Comparison of ENCODE assay signal across 10 mouse cellular contexts in genomic region chr9:103091039-103091883, GRCm38 (mm10). TPM values are rescaled to one million over a fixed set of nuclear protein-coding genes. Genes with fewer than 3 reads are reported as not detected.
A peak's percentile ranks its signal among the peaks of the same experiment; 100 is the strongest.
DNase-seq lines count a peak whose midpoint lies in the region; ATAC-seq and TF ChIP-seq lines count a peak whose summit lies in the region.
"Had no signal": no experiment of that assay in that cellular context is flagged by ENCODE, and none has a peak within 500 bp of the region (broad histone marks: within the 10 kb centered on the region; RNA-seq: fewer than 3 reads in every experiment).

No protein-coding gene starts in this region.

- peaks cover 8% of the 10 kb centered on the region; the same call in 1 of the 2 replicates for H3K4me1 ChIP-seq in limb, embryonic 13.5 days
- no peaks in the 10 kb centered on the region for H3K4me1 ChIP-seq in stomach, postnatal 0 days (replicated peaks; ENCODE audit: control insufficient read depth, insufficient read depth)

- no peak for TF ChIP-seq EP300 in stomach, postnatal 0 days (optimal IDR thresholded peaks at IDR 0.05)

- no peaks in the 10 kb centered on the region for H3K9me3 ChIP-seq in limb, embryonic 13.5 days
- no peaks in the 10 kb centered on the region for H3K9me3 ChIP-seq in stomach, postnatal 0 days (ENCODE audit: control insufficient read depth, low read length)
- H3K9me3 ChIP-seq: kidney, embryonic 15.5 days had no signal

- intact Hi-C loops in heart, postnatal 10 days (cut with DNase I), result loop anchor here (5.0 kb wide), 2 partner anchors 79 to 111 kb away; partner anchors contain the start of gene Srprb

- no peak for TF ChIP-seq CTCF in stomach, postnatal 0 days (IDR thresholded peaks at IDR 0.05; ENCODE audit: low read depth)

- peak; percentile 87 for DNase-seq in heart, adult 11 months
- no peak for DNase-seq in heart, postnatal 10 days
- peak; percentile 61 for DNase-seq in testis, postnatal 10 days (ENCODE audit: low spot score)
- no peak for DNase-seq in testis, postnatal 14 days (ENCODE audit: low spot score)
- peak; percentile 32 for DNase-seq in stomach, postnatal 0 days (ENCODE audit: low spot score)
- no peak for DNase-seq in MN1 (ENCODE audit: low spot score)
- no peak for DNase-seq in frontal cortex, postnatal 14 days (ENCODE audit: low spot score in 2 of 2)

- no peak overlapping the region for H3K27ac ChIP-seq in limb, embryonic 13.5 days
- H3K27ac ChIP-seq in stomach, postnatal 0 days (replicated peaks), result no peak overlapping the region
- H3K27ac ChIP-seq: liver, embryonic 14.5 days had no signal

- peak overlapping the region; percentile 84; the same call in 1 of the 2 replicates for H3K4me2 ChIP-seq in limb, embryonic 13.5 days (replicated peaks)
- no peak overlapping the region for H3K4me2 ChIP-seq in stomach, postnatal 0 days (replicated peaks; ENCODE audit: low read depth)

- no peak overlapping the region for H3K9ac ChIP-seq in limb, embryonic 13.5 days
- no peak overlapping the region for H3K9ac ChIP-seq in stomach, postnatal 0 days (ENCODE audit: low read length)
- H3K9ac ChIP-seq: liver, embryonic 14.5 days had no signal

- no peak overlapping the region for H3K4me3 ChIP-seq in limb, embryonic 13.5 days
- H3K4me3 ChIP-seq in stomach, postnatal 0 days (ENCODE audit: low read depth, low read length), result no peak overlapping the region

- no peaks in the 10 kb centered on the region for H3K27me3 ChIP-seq in limb, embryonic 13.5 days
- no peaks in the 10 kb centered on the region for H3K27me3 ChIP-seq in stomach, postnatal 0 days (ENCODE audit: control insufficient read depth, insufficient read depth, low read length)

- H3K36me3 ChIP-seq in limb, embryonic 13.5 days, result no peaks in the 10 kb centered on the region
- no peaks in the 10 kb centered on the region for H3K36me3 ChIP-seq in stomach, postnatal 0 days (ENCODE audit: control insufficient read depth, insufficient read depth, low read length)
- H3K36me3 ChIP-seq: kidney, embryonic 15.5 days had no signal

- 82% methylated on average over 16 of the region's 16 CpGs for WGBS in limb, embryonic 13.5 days
- WGBS in stomach, postnatal 0 days, result 72% methylated on average over 16 of the region's 16 CpGs

- no peak for ATAC-seq in limb, embryonic 13.5 days (ENCODE audit: low FRiP score, low read depth)
- no peak for ATAC-seq in stomach, postnatal 0 days (ENCODE audit: low FRiP score, low TSS enrichment)

RNA-seq across cellular contexts. Expression of gene Rab6b, which starts 20.3 kb away (rescaled TPM):
- total RNA-seq in heart, postnatal 10 days (2021), result 1 to 10 TPM; 1.7 to 1.8 TPM
- 5.6 and 6.1 TPM in 2 replicates for polyA plus RNA-seq in limb, embryonic 13.5 days (2015; fragmentation: Nextera tagmentation; extraction: Ambion mirVana)
- 3.3 and 4.1 TPM in 2 replicates for polyA plus RNA-seq in stomach, postnatal 0 days (2015; fragmentation: Nextera tagmentation; extraction: Ambion mirVana)

Comparison
In these comparisons a context has a peak if more than half of its experiments do, and no peak if none do; other contexts are left out.
1. DNase-seq: peak in heart, adult 11 months (single experiment), testis, postnatal 10 days (single experiment) and stomach, postnatal 0 days (single experiment); none in heart, postnatal 10 days (0 of 2), testis, postnatal 14 days (single experiment), MN1 (single experiment) and frontal cortex, postnatal 14 days (0 of 2).